Mouse (Mus musculus): Measurements from ENCODE around the gene Gm20388.

DNA sequence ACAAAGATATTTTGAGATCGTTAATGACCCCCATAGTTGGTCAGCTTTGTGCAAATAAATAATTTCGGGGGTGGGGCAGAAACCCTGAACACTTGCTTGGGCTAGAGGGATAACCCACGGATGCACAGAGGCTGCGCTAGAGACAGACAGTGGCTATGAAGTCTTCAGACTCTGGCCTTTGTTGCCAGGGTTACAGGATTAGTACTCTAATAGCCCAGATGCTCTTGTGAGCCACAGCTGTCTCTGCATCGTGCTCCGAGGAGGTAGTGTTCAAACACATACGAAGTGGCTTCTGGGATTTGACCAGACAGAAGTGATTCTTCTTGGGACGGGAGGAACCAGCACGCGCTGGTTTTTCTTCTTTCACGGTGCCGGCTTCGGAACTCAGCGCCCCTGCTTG, 820.9 kb downstream of the Gm20388 start:
- TF ChIP-seq POLR2A (IDR thresholded peaks at IDR 0.05; ENCODE audit: low read depth, low read length) (no peak), CTCF (conservative IDR thresholded peaks at IDR 0.05; ENCODE audit: insufficient read depth, insufficient read length, low read depth, low read length) (no peak)

All from kidney, adult 2 months (tissue).